Mouse (Mus musculus) adrenal gland, postnatal 14 days (tissue): ENCODE measurements around the gene Cnksr1. TPM values are rescaled to one million over a fixed set of nuclear protein-coding genes. Genes with fewer than 3 reads are reported as not detected.

Experiments used
- DNase-seq: peaks from one replicate; pipeline ENCODE4 v3.0.0; 2021; ENCODE audit warnings: mixed read lengths
- total RNA-seq: library from RNA; stranded (reverse); gene quantifications from 2 replicates; pipeline ENCODE4 v1.2.3, GENCODE M21; 2021

The Cnksr1 gene
- total RNA-seq, 1 experiment from 2014 or later, result 0.15 TPM

DNA sequence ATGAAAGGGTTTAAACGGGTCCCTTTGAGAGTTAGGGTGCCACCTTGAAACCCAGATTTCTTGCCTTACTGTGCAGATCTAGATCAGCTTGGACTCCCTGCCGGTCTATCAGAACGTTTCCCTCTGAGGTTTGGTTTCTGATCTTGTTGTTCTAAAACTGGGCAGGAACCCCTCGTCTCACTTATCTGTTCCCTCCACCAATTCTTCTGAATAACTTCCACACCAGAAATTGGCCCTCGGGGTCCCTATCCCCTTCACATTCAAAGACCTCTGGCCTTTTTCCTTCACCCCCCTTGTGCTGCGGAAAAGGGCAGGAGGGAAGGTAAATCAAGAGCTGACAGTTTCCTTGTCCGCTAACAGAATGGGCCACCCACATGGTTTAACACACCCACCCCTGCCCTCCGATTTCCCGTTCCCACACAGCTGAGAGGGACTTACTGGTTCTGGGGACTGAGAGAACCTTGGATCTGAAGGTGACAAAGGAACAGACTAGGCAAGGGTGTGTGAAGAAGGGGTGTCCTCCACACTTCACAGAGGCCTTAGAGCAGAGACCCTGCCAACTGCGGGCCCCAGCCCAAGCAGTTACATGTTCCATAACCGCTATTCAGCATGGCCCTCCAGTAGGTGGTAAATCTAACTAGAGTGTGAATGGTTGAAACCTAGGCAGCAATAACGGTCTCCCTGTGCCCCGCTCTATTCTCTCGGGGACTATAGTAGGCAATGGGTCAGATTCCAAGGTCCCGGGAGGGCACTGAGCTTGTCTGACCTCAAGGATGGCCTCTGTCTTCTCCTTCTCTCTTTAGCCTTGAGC, 14.9 kb upstream of the Cnksr1 start:
- DNase-seq, result peak; percentile 56

DNA sequence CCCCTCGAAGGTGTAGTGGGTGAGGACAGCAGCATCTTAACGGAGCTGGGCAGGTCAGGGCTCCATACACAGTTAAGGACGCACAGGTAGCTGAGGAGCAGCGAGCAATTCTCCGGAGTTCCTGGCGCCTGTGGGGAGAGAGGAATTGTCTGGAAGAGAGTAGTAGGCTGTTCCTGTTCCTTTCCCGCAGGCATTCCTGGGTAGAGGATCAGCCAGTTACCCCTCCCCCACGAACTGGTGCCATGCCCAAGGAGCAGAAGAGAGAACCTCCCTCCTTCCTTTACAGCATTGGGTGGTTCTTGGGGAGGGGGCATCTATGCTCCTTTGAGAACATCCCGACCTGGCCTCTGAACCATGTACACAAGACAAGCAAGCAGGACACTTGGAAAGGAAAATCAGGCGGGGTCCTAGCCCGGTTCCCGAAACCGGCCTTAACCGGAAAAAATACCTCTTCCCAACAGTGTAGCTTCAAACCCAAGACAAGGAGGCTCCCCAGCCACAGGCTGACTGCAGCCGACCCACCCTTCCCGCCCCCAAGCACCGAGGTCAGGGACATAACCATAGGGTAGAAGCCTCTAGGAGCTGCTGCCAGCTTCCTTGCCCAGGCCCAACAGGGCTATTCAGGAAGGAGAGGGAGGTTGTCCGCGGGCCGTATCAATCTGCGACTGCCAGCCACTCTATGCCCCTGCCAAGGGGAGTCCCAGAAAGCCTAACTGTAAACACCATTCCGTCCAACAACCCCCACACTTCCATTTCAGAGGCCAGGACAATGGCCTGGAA, 14.1 kb upstream of the Cnksr1 start:
- peak; percentile 76 for DNase-seq

DNA sequence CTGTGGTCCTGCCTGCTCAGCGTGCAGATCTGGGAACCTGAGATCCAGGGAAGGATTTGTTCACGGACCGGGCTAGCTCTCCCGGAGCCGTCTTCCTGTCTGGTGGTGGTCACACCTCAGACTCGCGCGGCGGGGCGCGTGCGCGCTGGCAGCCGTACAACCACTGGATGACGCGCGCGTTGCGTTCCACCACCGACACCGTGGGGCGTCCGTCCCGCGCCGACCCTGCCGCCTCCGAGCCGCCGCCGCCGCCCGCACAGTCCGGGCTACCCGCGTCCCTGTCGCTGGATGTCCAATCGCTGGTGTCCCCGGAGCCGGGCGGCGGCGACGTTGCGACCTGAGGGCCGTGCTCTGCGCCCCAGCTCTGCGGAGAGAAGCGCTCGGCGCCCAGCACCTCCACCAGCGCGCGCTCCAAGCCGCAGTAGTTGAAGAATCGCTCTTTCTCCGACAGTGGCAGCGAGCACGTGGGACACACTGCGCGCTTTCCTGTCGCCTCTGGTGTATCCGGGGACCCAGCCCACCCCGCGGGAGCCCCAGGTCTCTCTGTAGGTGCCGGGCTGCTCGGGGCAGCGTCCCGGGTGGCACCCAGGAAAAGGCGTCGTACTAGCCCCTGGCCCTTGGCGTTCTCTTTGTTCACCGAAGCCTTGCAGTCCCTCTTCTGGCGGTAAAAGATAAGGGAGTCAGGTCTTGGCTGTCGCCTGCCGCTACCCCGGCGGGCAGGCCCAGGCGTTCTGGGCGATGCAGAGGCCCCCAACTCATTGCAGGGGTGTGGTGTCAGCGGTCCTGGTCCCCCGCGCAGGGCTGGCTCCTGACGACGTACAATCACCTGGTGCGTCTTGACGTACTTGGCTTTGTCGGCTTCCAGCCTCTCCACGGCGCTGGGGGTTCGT, 13.3 kb upstream of the Cnksr1 start:
- peak; percentile 55 for DNase-seq

DNA sequence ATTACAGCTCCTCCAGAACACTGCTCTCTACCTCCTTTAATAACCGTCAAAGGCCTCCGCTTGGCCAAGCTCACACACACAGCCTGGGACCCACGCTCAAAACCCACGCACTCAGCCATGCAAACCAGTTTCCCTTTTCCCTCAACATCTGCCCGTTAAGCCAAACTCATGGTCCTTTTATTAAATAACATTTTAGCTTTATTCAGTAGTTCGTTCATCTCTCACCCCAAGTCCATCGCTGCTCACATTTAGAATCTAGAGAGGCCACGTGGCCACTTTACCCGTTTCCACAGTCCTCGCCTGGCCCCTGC, 12.7 kb upstream of the Cnksr1 start:
- DNase-seq, result no peak

DNA sequence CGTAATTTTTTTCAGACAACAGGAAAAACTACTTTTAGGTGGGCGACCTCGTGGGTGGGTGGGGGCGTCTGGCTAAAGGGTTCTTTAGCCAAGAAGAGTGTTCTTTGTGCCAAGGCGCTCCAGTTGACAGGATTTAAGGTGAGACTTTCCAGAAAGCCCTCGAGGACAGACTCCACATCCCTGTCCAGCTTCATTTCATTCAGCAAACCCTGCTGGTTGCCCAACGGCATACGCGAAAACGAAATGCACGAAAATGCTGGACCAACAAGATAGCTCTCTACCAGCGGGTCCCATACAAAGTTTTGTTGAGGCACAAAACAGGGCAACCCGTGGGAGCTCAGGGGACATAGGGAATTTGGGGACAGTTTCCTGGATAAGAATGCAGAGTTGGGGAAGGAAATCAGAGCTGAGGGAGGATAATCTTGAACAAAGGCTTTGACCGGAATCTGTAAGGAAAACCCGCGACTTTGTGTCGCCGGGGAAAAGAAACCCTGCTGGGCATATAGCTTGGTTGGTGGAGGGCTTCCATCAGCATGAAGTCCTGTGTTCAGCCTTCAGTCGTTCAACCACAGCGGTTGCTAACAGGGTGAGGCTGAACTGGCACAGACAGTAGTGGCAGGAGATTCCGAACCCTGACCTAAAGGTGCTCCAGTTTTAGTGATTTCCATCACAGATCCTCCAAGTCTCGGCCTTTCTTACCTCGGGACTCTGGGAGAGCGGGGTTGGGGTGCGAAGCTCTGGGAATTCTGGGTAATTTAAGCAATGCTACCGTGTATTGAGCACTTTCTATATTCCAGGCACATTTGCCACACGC, 12.1 kb upstream of the Cnksr1 start:
- DNase-seq, result no peak

DNA sequence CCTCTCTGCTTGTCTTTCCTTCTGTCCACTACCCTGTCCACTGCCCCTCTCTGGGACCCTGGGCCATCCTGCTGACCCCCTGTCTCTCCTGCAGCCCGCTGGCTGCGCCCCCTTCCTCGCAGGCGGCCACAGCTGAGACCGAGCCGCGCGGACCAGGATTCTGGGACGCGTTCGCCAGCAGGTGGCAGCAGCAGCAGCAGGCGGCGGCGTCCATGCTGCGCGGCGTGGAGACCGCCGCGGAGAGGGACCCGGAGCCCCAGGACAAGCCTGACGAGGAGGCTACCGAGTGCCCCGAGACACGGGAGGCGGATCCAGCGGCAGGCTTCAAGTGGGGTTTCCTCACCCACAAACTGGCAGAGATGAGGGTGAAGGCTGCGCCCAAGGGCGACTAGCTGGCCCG, 11.5 kb upstream of the Cnksr1 start:
- DNase-seq, result peak; percentile 85

DNA sequence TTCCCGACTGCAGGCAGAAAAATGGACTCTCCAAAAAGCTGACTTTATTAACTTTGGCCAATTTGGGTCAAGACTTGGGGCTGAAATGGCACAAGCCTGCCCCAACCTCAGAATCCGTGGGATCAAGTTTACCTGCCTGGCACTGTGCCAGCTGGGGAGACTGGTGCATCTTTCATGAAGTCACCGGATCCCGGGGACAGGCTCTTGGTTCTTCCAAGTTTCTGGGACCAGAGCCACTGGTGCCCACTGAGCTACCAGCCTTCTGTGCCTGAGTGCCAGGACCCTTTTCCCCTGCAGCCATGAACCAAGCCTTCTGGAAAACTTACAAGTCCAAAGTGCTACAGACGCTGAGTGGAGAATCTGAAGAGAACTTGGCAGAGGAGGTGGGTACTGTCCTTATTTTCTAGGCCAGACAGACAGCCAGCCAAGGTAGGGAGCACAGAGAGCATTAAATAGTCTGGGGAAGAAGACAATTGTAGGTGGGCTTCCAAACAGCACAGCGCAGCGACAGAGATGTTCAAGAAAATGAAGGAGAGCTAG, 8.6 kb upstream of the Cnksr1 start, which contains the start of gene Gm30191:
TSS of gene Gm30191 (plus strand) at position 217 of the 540 bp plus-strand sequence.
- no peak for DNase-seq

DNA sequence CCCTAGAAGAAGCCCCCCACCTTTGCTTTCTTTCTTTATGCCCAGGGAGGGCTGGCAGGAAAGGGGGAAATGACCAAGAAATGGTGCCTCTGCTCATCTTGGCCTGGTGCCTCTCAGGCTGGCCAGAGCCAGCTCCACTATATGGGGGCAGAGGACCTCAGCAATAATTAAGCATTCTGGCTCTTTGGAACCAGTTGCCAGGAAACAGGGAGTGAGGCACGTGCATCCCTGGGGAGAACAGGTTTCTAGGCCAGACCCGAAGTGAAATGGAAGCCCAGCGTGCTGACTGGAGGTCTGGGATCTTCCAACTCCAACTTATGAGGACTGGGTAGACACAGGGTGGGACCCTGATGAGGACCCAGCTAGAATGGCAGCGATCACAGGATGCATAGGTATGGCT, 8.1 kb upstream of the Cnksr1 start:
- DNase-seq, result no peak

DNA sequence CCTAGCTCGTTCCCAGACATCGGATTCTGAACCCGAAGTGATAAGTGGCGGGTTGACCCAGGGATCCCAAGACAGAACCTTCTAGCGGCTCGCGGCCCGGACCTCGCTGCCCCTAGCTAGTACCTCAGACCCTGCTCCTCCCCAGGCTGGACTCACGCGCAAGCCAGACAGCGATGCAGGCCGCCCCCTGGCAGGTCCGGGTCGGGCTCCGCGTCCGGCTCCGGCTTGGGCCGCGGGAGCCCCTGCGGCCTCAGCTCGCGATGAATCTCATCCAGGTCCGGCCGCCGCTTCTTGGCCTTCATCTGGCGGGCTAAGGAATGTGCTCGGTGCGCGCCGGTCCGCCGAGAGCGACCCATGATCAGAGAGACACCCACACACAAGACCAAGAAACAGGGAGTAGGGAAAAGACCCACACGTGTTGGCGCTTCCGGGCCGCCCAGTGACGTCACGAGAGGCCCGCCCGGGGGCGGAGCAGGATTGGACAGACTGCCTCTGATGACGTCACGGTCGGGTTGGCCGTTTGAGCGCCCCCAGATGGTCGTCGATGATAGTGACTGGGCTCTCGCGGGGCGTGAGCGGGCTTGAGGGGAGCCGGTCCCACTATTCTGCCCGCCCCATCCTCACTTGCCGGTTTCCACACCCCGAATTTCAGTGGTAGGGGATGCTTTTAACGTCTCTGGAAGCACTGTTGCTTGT, 7.1 kb upstream of the Cnksr1 start, which contains the start of gene Zfp593:
TSS of gene Zfp593 (minus strand) at position 445 of the 696 bp plus-strand sequence.
- DNase-seq, result peak; percentile 98

DNA sequence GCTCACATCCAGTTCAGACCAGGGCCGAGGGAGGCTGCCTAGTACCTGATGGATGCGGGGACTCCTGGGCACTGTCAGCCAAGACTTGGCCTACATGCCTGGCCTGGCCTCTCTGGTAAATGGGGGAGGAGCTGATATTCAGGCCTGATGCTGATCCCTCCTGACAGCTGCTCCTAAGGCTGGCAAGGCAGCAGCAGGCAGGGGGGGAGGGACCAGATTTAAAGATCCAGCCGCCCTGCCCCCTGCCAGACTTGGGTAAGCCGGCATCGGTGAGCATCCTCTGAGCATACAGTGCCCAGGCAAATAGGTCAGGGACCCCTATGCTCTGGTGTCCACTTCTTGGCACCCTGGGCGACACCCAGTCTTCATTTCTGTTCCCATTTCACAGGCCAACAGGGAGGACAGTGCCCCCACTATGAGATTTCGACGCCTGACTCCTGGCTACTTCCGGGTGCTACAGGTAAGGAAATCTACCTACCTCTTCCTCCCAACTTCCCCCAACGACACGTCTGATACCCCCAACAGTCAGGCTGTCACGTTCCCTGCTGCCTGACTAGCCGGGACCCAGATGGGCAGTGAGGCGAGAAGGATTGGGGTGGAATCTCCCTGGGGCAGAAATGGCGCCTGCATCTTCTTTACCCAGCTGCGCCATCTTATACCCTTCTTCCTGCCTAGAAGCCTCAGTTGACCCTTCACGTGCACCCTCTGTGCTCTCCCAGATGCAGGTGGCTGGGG, 5.5 kb upstream of the Cnksr1 start, which contains the start of gene E130218I03Rik:
TSS of gene E130218I03Rik (plus strand) at position 147 of the 735 bp plus-strand sequence.
- no peak for DNase-seq

DNA sequence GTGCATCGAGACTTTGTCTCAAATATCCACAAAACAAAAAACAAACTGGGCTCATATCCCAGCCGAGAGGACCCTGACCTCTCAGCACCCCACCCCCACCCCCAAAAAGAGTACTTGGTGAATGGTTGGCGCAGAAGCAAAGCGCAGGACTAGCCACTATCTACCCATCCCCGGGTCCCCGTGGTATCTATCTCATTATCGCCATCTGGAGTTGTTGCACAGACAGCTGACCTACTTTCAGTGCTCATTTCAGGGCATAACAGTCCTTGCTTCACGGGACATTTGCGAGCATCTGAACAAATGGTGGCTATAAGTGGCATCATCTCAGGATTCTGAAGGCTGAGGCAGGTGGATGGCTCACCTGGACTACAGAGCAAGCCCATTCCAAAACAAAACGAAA, 487 bp upstream of the Cnksr1 start:
- no peak for DNase-seq

DNA sequence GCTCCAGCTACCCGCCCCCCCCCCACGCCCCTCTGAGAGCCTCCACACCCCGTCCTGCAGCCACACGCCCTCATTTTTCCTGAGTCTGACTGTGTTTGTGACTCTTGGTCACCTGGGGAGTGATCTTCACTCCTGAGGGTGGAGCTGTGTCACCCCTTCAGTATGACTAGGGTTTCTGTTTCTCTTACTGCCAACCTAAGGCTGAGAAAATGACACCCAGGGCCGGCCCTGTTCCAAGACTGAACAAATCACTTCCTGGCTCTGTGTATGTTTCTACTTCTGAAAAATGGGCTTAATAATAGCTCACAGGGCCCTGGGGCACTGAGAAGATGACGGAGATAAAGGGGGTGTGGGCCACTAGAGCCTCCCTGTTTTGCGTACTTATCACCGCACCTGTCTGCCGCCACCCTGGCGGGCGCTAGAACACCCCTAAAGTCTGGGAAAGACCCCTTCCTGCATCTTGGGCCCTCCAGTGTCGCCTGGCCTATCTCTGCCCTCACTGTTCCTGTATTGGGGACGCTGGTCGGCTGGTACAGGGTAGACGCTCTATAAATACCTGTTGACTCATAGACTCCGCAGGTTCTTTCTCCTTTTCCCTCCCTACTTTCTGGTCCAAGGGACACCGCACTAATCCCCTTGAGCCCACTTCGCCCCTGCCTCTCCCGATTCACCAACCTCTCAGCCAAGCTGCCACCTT, 469 bp downstream of the Cnksr1 start:
- no peak for DNase-seq

DNA sequence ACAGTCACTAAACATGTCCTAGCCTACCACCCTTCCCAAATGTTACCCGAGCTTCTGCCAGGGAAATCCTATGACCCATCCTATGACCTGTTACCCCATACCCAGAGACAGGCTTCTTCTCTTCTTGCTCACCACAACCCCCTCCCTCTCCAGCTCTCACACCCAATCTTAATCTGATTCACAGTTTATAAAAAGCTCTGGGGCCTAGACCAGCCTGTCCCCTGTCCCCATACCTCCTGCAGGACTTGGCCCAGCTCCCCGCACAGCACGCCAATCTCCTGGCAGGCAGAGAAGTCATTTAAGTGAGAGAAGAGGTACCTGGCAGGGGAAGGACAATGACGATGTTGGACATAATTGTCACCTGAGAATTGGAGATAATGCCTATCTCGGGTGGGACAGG, 3.3 kb downstream of the Cnksr1 start:
- no peak for DNase-seq

DNA sequence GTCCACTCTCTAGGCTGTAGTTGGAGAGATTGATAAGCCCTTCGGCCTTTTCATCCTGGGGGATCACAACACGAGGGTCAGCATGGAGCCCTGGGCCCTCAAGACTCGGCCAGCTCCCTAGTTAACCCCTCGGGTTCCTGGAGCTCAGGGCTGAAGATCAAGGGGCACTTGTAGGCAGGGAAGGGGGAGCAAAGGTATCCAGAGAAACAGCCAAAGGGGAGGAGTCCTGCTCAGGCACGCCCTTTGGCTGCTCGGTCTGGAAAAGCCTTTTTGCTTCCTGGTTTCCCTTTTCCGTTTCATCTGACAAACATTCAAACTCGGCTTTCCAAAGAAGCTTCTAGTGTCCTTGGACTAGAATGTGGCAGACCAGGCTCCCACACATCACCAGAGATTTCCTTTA, 7.8 kb downstream of the Cnksr1 start:
- DNase-seq, result no peak

DNA sequence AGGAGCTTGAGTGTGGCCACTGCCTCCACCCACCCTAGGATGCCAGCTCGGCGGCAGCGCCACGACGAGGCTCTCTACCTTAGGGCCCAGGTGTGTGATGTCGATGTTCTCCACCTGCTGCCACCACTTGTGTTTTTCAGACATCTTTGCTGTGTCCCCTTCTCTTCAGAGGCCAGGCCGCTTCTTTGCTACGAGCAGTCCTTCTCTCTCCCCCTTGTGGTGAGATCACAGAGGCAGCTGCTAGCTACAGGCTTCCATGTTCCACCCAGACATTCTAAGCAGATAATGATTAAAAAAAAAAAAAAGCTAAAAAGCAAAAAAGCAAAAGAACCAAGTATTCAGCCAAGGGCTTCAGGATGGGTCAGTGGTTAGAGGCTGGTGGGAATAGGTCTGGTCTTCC, 11.0 kb downstream of the Cnksr1 start, which contains the start of gene Catsper4:
TSS of gene Catsper4 (minus strand) at position 190 of the 400 bp plus-strand sequence.
- no peak for DNase-seq

DNA sequence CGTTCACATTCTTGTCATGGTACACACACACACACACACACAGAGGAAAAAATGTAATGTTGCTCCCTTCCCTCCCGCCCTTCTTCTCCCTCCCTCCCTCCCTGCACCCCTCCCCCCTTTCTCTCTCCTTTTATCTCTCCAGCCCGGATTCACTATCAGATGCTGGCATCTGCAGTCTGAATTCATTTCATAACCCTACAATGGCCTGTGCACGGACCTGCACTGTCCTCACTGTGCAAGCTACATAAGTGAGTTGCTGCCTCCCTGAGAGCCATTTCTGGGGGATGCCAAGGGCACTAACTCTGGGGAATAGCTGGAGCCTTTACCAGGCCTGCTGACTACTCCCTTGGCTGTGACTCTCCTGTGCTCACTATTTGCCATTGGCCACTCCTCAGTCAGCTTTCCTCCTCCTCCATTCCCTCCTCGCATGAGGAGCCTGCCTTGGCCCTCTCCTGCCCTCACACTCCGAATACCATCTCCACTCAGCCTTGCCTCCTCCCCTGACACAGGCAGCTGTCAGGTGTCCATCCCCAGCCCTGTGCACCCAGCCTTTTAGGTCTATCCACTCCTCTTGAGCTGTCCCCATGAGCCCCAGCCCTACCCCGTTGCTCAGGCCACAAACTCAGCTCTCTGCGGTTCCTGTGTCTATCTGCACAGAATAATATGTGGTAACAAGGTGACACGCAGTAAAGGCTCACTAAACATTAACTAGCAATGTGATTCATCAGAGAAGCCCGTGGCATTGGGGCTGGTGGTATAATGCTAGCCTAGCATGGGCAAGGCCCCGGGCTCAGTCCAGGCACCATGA, 15.2 kb downstream of the Cnksr1 start:
- no peak for DNase-seq

DNA sequence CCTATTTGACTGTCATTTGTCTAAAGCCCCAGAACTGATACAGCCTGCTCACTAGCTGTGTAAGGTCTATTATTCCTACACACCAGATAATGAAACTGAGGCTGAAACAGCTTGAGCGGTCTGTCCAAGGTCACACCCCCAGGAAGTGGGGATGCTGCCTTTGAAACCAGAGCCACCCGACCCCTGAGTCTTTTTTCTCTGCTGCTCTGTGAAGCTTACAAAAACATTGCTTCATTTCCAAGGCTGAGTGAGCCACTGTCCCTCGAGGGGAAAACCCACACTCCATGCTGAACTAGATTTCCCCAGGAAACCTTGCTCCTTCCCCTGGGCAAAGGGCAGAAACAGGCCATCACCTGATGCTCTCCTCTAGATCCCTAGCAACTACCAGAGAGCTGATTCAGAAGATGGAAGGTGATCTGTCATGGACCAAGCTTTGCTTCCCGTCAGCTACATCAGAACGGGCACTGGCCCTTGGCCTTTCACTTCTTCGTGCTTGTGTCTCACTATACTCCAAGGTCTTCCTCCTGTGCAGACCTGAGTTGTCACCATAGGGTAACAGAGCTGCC, 31.6 kb downstream of the Cnksr1 start:
- DNase-seq, result peak; percentile 28

DNA sequence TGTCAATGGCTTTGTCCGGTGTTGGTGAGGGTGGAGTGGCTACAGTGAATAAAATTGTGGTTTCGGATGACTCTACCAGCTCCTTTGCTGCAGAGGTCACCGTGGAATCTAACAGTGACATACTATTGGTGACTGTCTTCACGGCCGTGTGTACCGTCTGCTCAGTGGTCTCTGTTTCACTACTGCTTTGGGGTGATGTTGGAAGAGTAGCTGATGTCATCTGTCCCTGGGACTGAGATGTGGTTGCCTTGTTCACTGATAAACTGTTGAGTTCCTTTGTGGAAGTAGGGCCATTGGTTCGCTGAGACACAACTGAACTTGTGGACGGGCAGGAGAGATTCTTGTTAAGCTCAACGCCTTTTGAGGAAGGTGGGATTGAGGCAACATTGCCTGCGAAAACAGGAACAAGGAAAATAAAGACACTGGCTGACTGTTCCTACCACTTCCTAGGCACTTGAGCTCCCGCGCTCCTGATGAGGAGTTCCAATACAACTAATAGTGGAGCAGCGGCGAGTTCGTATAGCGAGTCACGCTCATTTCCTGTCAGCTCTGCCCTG, 34.8 kb downstream of the Cnksr1 start:
- DNase-seq, result no peak
